Mouse (Mus musculus): Measurements from ENCODE around the gene Olfr203. TPM values are rescaled to one million over a fixed set of nuclear protein-coding genes. Genes with fewer than 3 reads are reported as not detected.
"Not testable (repeated sequence)": the region's sequence is repeated elsewhere in the genome, so short reads cannot be mapped to it uniquely, and the experiment has no call there.

Gene Olfr203
- polyA plus RNA-seq (2016; fragmentation: Nextera tagmentation; extraction: Ambion mirVana) = not detected in 2 replicates

DNA sequence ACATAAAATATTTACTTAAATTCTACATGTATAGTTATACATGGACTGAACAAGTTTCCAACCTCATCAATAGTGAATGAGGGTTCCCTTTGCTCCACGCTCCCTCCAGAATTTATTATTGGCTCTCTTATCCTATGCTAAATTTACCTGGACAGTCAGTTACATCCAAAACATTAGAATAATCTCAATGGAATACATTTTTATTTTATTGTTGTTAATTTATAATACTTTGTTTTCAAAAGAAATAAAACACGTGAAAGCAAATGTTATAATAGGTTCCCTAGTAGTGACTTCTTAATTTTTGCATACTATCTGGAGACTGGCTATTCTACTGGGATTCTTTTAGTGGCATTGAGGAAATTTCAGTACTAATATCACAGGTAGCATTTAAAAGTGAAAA is at the start of gene Olfr203:
TSS of gene Olfr203 (plus strand) at position 301 of the 400 bp plus-strand sequence.
- no peak within 1 kb of the TSS for H3K27ac ChIP-seq
- WGBS = 91% methylated on average over 2 of the region's 2 CpGs
- H3K9ac ChIP-seq = no peak within 1 kb of the TSS
- no peaks in the 10 kb centered on the region for H3K4me1 ChIP-seq
- H3K4me3 ChIP-seq = no peak within 1 kb of the TSS
- H3K27me3 ChIP-seq = no peaks in the 10 kb centered on the region
- no peaks in the 10 kb centered on the region for H3K9me3 ChIP-seq (replicated peaks)
- no peaks in the 10 kb centered on the region for H3K36me3 ChIP-seq
- no peak for ATAC-seq (ENCODE audit: low FRiP score)
- H3K4me2 ChIP-seq (replicated peaks) = no peak within 1 kb of the TSS

DNA sequence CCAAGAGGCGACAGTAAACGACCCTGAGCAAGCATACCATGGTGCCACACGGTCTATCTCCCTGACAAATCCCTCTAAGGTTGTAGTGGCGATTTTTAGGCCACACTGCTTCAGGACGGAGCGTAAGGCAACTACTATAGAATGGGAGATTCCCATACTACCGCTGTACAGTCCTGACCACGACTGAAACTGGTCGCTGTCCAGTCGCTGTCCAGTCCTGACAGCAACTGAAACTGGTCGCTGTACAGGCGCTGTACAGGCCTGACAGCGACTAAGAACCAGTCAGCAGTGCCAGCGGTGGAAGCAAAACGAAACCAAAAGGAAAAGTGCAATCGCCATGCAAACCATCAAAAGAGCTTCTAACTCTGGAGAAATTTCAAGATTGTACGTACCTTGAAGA is 49.0 kb upstream of the Olfr203 start:
- WGBS = 87% methylated on average over 17 of the region's 17 CpGs
- Histone ChIP-seq H3K9ac (no peak overlapping the region), H3K4me3 (no peak overlapping the region), H3K27me3 (no peaks in the 10 kb centered on the region), H3K9me3 (replicated peaks) (no peaks in the 10 kb centered on the region), H3K4me2 (replicated peaks) (no peak overlapping the region), H3K36me3 (no peaks in the 10 kb centered on the region), H3K27ac (no peak overlapping the region), H3K4me1 (no peaks in the 10 kb centered on the region)
- ATAC-seq (ENCODE audit: low FRiP score) = no peak

DNA sequence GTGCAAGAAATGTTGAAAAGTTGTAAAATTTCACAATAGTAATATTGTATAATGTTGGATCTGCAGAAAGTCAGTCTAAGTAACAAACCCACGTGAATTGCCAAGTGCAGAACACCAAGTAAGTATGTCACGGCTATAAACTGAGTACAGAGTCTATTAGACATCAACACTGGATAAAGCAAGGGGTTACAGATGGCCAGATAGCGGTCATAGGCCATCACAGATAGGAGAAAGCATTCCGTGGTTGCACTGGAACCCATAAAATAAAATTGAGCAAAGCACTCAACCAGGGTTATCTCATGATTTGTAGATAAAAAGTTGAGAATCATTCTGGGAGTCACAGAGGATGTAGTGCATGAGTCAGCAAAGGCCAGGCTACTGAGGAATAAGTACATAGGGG is 29.6 kb upstream of the Olfr203 start:
- not testable (repeated sequence) for H3K9ac ChIP-seq; H3K27ac ChIP-seq; H3K4me1 ChIP-seq; H3K4me2 ChIP-seq (replicated peaks); ATAC-seq (ENCODE audit: low FRiP score); H3K27me3 ChIP-seq; H3K36me3 ChIP-seq; H3K9me3 ChIP-seq (replicated peaks); H3K4me3 ChIP-seq
- WGBS = 85% methylated on average over 4 of the region's 4 CpGs

DNA sequence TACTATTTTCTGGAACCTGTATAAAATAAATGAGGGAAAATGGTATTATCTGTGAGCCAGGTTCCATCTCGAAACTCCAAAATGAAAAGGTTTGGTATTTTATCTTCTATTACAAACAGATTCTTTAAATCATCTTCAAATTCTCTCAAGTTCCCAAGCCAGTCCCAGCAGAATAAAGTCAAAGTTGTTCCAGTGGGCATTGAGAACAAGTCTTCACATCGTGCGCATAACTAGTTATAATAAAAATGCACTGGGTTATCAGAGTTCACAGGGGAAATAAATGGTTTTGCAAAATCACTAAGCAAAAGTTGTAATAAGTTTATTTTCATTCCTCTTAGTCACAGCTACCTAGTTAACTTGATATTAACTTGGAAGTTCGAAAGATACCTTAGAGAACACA is 26.1 kb upstream of the Olfr203 start, which contains the start of gene Olfr201:
TSS of gene Olfr201 (minus strand) at position 101 of the 400 bp plus-strand sequence.
- not testable (repeated sequence) for H3K9me3 ChIP-seq (replicated peaks); H3K4me1 ChIP-seq; H3K27ac ChIP-seq; H3K4me2 ChIP-seq (replicated peaks); H3K36me3 ChIP-seq; ATAC-seq (ENCODE audit: low FRiP score); H3K27me3 ChIP-seq; H3K9ac ChIP-seq; H3K4me3 ChIP-seq
- WGBS = 91% methylated on average over 4 of the region's 4 CpGs

DNA sequence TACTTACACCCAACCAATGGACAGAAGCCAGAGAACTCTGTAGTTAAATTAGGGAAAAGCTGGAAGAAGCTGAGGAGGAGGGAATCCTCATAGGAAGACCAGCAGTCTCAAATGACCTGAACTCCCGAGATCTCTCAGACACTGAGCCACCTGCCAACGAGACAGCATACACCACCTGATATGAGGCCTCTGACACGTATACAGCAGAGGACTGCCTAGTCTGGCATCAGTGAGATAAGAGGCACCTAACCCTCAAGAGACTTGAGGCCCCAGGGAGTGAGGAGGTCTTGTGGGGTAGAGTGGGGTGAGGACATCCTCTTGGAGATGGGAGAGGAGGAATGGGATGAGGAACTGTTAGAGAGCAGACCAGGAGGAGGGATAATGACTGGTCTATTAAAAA is 18.1 kb upstream of the Olfr203 start:
- H3K27me3 ChIP-seq = no peaks in the 10 kb centered on the region
- no peak overlapping the region for H3K27ac ChIP-seq
- no peaks in the 10 kb centered on the region for H3K4me1 ChIP-seq
- H3K9me3 ChIP-seq (replicated peaks) = no peaks in the 10 kb centered on the region
- 83% methylated on average over 3 of the region's 3 CpGs for WGBS
- no peaks in the 10 kb centered on the region for H3K36me3 ChIP-seq
- H3K9ac ChIP-seq = no peak overlapping the region
- H3K4me2 ChIP-seq (replicated peaks) = no peak overlapping the region
- H3K4me3 ChIP-seq = no peak overlapping the region
- ATAC-seq (ENCODE audit: low FRiP score) = no peak

DNA sequence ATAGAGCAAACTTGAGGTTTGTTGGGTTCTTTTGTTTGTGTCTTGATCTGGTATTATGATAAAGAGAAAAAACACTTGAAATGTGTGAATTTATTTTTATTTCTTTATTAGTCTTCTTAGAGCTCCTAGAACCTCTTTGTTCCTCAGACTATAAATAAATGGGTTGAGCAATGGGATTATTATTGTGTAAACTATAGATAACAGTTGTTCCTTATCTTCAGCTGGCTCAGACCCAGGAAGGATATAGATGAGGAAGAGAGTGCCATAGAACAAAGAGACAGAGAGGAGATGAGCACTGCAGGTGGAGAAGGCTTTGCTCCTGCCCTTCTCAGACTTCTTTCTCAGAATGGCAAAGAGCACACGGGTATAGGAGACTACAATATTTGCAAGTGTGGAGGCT is 15.2 kb upstream of the Olfr203 start:
- no peaks in the 10 kb centered on the region for H3K36me3 ChIP-seq
- H3K4me3 ChIP-seq = no peak overlapping the region
- H3K27me3 ChIP-seq = no peaks in the 10 kb centered on the region
- 71% methylated on average over 1 of the region's 1 CpGs for WGBS
- H3K9me3 ChIP-seq (replicated peaks) = no peaks in the 10 kb centered on the region
- H3K4me2 ChIP-seq (replicated peaks) = no peak overlapping the region
- H3K27ac ChIP-seq = no peak overlapping the region
- no peak for ATAC-seq (ENCODE audit: low FRiP score)
- H3K9ac ChIP-seq = no peak overlapping the region
- no peaks in the 10 kb centered on the region for H3K4me1 ChIP-seq

DNA sequence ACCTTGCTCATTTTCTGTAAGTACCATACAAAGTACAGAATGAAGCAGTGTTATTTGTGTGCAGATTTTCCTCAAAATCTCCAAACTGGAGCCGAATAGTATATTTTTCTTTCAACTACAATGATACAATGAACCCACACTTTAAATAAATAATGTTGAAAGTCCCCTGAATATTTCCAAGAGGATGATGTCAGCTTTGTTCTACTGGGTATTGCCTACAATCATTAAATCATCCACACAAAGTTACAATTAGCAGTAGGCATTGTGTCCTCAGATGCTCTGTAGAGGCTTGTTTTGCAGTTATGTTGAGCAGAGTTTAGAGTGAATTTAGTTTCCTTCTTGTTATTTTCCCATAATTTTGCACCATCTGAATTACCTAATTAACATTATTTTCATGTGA is 12.0 kb upstream of the Olfr203 start, which contains the start of gene Olfr202:
TSS of gene Olfr202 (minus strand) at position 101 of the 400 bp plus-strand sequence.
- 82% methylated on average over 1 of the region's 1 CpGs for WGBS

DNA sequence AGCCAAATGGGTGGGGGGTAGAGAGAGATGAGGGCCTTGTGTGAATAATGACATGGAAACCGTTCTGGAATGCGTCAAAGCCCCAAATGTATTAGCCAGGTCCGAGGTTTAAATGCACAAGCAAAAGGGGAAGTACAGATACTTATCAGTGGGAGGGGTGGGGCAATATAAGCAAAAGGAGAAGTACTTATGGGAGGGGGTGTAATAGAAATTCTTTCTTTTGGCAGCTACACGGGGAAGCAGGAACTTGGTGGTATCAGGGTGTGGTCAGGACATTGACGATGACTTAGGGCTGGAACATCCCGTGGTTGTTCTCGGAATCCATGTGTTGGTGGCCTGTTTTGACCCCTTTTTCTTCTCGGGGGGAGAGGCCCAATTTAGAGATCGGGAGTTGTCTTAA is 11.1 kb upstream of the Olfr203 start:
- 83% methylated on average over 9 of the region's 9 CpGs for WGBS
- not testable (repeated sequence) for H3K9ac ChIP-seq

More for the DNA sequence above, 12.0 kb upstream of the Olfr203 start, which contains the start of gene Olfr202:
- no peak within 1 kb of the TSS for H3K9ac ChIP-seq
- H3K27ac ChIP-seq = no peak within 1 kb of the TSS
- no peaks in the 10 kb centered on the region for H3K36me3 ChIP-seq
- no peaks in the 10 kb centered on the region for H3K4me1 ChIP-seq
- no peak within 1 kb of the TSS for H3K4me2 ChIP-seq (replicated peaks)
- ATAC-seq (ENCODE audit: low FRiP score) = no peak
- H3K27me3 ChIP-seq = no peaks in the 10 kb centered on the region
- no peaks in the 10 kb centered on the region for H3K9me3 ChIP-seq (replicated peaks)
- no peak within 1 kb of the TSS for H3K4me3 ChIP-seq

DNA sequence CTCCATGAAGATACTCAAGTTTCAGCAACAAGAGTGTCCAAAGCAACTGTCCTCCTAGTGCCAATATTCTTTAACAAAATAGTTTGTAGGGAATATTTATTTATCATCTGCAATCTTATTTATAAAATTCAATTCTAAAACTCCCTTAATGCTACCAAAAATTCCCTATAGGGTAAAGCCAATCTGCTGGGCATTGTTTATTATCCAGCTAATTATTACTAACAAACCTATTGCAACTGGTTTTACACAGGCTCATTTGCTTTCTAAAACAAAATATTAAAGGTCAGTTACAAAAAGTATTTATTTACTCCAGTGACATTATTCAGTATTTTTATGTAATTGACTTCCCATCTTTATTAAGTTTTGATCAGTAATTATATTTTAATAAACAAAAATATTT is 19.5 kb downstream of the Olfr203 start, which contains the start of gene Olfr204:
TSS of gene Olfr204 (minus strand) at position 101 of the 400 bp plus-strand sequence.
- Histone ChIP-seq H3K9me3 (replicated peaks) (no peaks in the 10 kb centered on the region), H3K27me3 (no peaks in the 10 kb centered on the region), H3K27ac (no peak within 1 kb of the TSS), H3K36me3 (no peaks in the 10 kb centered on the region), H3K4me2 (replicated peaks) (no peak within 1 kb of the TSS), H3K4me1 (no peaks in the 10 kb centered on the region), H3K9ac (no peak within 1 kb of the TSS), H3K4me3 (no peak within 1 kb of the TSS)
- no peak for ATAC-seq (ENCODE audit: low FRiP score)

More for the DNA sequence above, 11.1 kb upstream of the Olfr203 start:
- not testable (repeated sequence) for H3K4me3 ChIP-seq; H3K4me2 ChIP-seq (replicated peaks); H3K9me3 ChIP-seq (replicated peaks); ATAC-seq (ENCODE audit: low FRiP score); H3K27ac ChIP-seq; H3K4me1 ChIP-seq; H3K27me3 ChIP-seq; H3K36me3 ChIP-seq

DNA sequence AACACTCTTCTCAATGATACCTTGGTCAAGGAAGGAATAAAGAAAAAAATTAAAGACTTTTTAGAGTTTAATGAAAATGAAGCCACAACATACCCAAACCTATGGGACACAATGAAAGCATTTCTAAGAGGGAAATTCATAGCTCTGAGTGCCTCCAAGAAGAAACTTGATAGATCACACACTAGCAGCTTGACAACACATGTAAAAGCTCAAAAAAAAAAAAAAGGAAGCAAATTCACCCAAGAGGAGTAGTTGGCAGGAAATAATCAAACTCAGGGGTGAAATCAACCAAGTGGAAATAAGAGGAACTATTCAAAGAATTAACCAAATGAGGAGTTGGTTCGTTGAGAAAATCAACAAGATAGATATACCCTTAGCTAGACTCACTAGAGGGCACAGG is 24.6 kb downstream of the Olfr203 start:
- not testable (repeated sequence) for H3K36me3 ChIP-seq; H3K27me3 ChIP-seq; H3K27ac ChIP-seq; H3K9ac ChIP-seq; H3K4me2 ChIP-seq (replicated peaks); H3K4me3 ChIP-seq; ATAC-seq (ENCODE audit: low FRiP score); H3K4me1 ChIP-seq; H3K9me3 ChIP-seq (replicated peaks)
- WGBS = 61% methylated on average over 1 of the region's 1 CpGs

DNA sequence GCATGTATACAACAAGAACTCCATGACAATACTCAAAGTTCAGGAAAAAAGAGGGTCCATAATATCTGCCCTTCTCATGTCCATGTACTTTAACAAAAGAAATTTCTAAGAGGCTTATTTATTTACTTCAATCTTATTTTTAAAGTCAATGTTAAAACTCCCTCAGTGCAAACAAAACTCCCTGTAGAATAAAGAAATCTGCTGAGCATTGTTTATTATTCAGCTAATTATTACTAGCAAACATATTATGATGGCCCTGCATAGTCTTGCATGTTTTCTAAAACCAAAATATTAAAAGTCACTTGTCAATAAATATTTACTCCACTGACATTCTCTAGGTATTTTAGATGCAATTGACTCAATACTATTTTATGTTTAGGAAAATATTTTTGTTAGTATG is 32.4 kb downstream of the Olfr203 start, which contains the start of gene Olfr205:
TSS of gene Olfr205 (minus strand) at position 101 of the 400 bp plus-strand sequence.
- H3K4me1 ChIP-seq = no peaks in the 10 kb centered on the region
- no peak within 1 kb of the TSS for H3K9ac ChIP-seq
- ATAC-seq (ENCODE audit: low FRiP score) = no peak

DNA sequence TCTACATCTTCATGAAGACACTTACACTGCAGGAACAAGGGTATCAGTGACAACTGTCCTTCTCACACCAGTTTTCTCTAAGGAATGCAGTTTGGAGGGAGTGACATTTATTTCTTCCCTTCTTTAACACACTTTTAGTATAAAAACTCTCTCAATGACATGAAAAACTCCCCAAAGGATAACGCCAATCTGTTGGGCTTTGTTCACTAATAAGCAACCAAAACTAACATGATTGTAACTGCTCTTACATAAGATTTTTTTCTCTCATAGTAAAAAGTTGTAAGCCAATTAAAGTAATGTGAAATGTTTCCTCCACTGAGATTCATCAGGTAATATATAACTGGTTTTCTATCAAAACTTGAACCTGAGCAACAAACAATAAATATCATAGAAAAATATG is 50.5 kb downstream of the Olfr203 start, which contains the start of gene Olfr206:
TSS of gene Olfr206 (minus strand) at position 101 of the 400 bp plus-strand sequence.
- no peaks in the 10 kb centered on the region for H3K9me3 ChIP-seq (replicated peaks)
- H3K36me3 ChIP-seq = no peaks in the 10 kb centered on the region
- no peaks in the 10 kb centered on the region for H3K27me3 ChIP-seq
- H3K4me3 ChIP-seq = no peak within 1 kb of the TSS
- WGBS = 83% methylated on average over 1 of the region's 1 CpGs
- no peak within 1 kb of the TSS for H3K9ac ChIP-seq
- H3K4me1 ChIP-seq = no peaks in the 10 kb centered on the region
- ATAC-seq (ENCODE audit: low FRiP score) = no peak
- H3K4me2 ChIP-seq (replicated peaks) = no peak within 1 kb of the TSS
- no peak within 1 kb of the TSS for H3K27ac ChIP-seq

More for the DNA sequence above, 32.4 kb downstream of the Olfr203 start, which contains the start of gene Olfr205:
- H3K4me2 ChIP-seq (replicated peaks) = no peak within 1 kb of the TSS
- H3K27me3 ChIP-seq = no peaks in the 10 kb centered on the region
- H3K36me3 ChIP-seq = no peaks in the 10 kb centered on the region
- no peak within 1 kb of the TSS for H3K4me3 ChIP-seq
- no peaks in the 10 kb centered on the region; the same call in 1 of the 2 replicates for H3K9me3 ChIP-seq (replicated peaks)
- no peak within 1 kb of the TSS for H3K27ac ChIP-seq

All from hindbrain, embryonic 12.5 days (tissue).